Mouse (Mus musculus) liver, embryonic 14.5 days (tissue): ENCODE data around the gene Siah1a. TPM values are rescaled to one million over a fixed set of nuclear protein-coding genes. Genes with fewer than 3 reads are reported as not detected.

Experiments
- ATAC-seq: fragments of 200-750 bp; cut with Nextera tagmentation; 2 replicates; pipeline ENCODE4 v1.8.0; 2017; ENCODE audit warnings: moderate number of reproducible peaks, mild to moderate bottlenecking, moderate library complexity; ENCODE audit not compliant: insufficient read depth
- DNase-seq, 3 experiments: peaks; one replicate each; pipeline ENCODE4 v3.0.0-alpha.2; 2012 to 2013; ENCODE audit warnings: low read depth in 3 of 3, low spot score in 3 of 3
- H3K27ac ChIP-seq: fragments of 300-500 bp; sonication (generic); 2 replicates; pipeline ENCODE4 v1.5.1; 2014; ENCODE audit warnings: moderate library complexity, mild to moderate bottlenecking, control low read depth, inconsistent platforms
- H3K27me3 ChIP-seq: fragments of 300-500 bp; sonication (generic); 2 replicates; pipeline ENCODE4 v1.6.1; 2014; ENCODE audit warnings: mild to moderate bottlenecking, low read length, moderate library complexity; ENCODE audit not compliant: control insufficient read depth, insufficient read depth
- H3K36me3 ChIP-seq: fragments of 300-500 bp; sonication (generic); replicated peaks from 2 replicates; pipeline ENCODE4 v1.6.1; 2014; ENCODE audit warnings: low read depth; ENCODE audit not compliant: control insufficient read depth, insufficient read depth
- H3K4me1 ChIP-seq, 2 experiments: fragments of 200-500 bp in 1 of 2; fragments of 300-500 bp in 1 of 2; sonication (generic) in 1 of 2; replicated peaks; 2 replicates each; pipeline ENCODE4 v1.6.1; 2012 to 2014; ENCODE audit warnings: antibody characterized with exemption in 1 of 2, inconsistent platforms in 1 of 2, low read length in 1 of 2; ENCODE audit not compliant: control insufficient read depth in 2 of 2, insufficient read depth in 2 of 2
- H3K4me2 ChIP-seq: fragments of 300-500 bp; sonication (generic); 2 replicates; pipeline ENCODE4 v1.6.1; 2014; ENCODE audit warnings: low read depth, mild to moderate bottlenecking, control low read depth, moderate library complexity
- H3K4me3 ChIP-seq, 2 experiments: fragments of 200-500 bp in 1 of 2; fragments of 300-500 bp in 1 of 2; sonication (generic) in 1 of 2; 2 replicates each; pipeline ENCODE4 v1.5.1; 2012 to 2014; ENCODE audit warnings: low read depth in 2 of 2, low read length in 2 of 2, mild to moderate bottlenecking in 2 of 2, control low read depth in 1 of 2, inconsistent platforms in 1 of 2, moderate library complexity in 1 of 2; ENCODE audit not compliant: insufficient read depth in 1 of 2
- H3K9ac ChIP-seq: fragments of 300-500 bp; sonication (generic); replicated peaks from 2 replicates; pipeline ENCODE4 v1.6.1; 2014; ENCODE audit warnings: mild to moderate bottlenecking, control low read depth, moderate library complexity
- H3K9me3 ChIP-seq: fragments of 300-500 bp; sonication (generic); 2 replicates; pipeline ENCODE4 v1.6.1; 2016; ENCODE audit warnings: low read length, mixed read lengths; ENCODE audit not compliant: control insufficient read depth
- CTCF ChIP-seq: IDR thresholded peaks from 2 replicates; pipeline ENCODE4 v1.5.1; 2016; ENCODE audit warnings: antibody characterized with exemption, low read depth, control low read depth
- EP300 ChIP-seq: IDR thresholded peaks from 2 replicates; pipeline ENCODE4 v1.6.1; 2016; ENCODE audit warnings: antibody characterized with exemption, low read depth
- WGBS: fragments of 180-500 bp; shearing (Covaris S2); extraction: QIAGEN DNeasy Blood & Tissue Kit; methylation state at CpG from one replicate; pipeline ENCODE4 v1.1.7; 2014; ENCODE audit not compliant: insufficient replicate concordance; 5-methylcytosine and 5-hydroxymethylcytosine counted together
- polyA plus RNA-seq, 2 experiments: library from polyadenylated mRNA; depleted of rRNA in 1 of 2; stranded (reverse) in 1 of 2; unstranded in 1 of 2; fragments of >200 nt; fragmentation: Nextera tagmentation in 1 of 2; extraction: Ambion mirVana in 1 of 2; gene quantifications; 2 replicates each; pipeline versions ENCODE4 v1.2.1 to v1.2.3; 2012 to 2014

The Siah1a gene
- polyA plus RNA-seq, 2 experiments, result 9.5 to 14.0 TPM

- Histone ChIP-seq H3K27me3 (no peaks in the 10 kb centered on the region), H3K4me1 (peaks cover 0 to under 1% of the 10 kb centered on the region in 2 experiments; a peak in 1 of 4 replicates), H3K27ac (no peak overlapping the region), H3K4me3 (no peak overlapping the region), H3K4me2 (no peak overlapping the region), H3K9ac (no peak overlapping the region), H3K36me3 (peaks cover 9% of the 10 kb centered on the region), H3K9me3 (no peaks in the 10 kb centered on the region)
- TF ChIP-seq CTCF (no peak), EP300 (no peak)
- 78% methylated on average over 2 of the region's 2 CpGs for WGBS
- no peak for ATAC-seq
- no peak for DNase-seq
These were observed 27.3 kb downstream of the Siah1a start for GRCm38 (mm10) chr8:86718332-86718994.

DNA sequence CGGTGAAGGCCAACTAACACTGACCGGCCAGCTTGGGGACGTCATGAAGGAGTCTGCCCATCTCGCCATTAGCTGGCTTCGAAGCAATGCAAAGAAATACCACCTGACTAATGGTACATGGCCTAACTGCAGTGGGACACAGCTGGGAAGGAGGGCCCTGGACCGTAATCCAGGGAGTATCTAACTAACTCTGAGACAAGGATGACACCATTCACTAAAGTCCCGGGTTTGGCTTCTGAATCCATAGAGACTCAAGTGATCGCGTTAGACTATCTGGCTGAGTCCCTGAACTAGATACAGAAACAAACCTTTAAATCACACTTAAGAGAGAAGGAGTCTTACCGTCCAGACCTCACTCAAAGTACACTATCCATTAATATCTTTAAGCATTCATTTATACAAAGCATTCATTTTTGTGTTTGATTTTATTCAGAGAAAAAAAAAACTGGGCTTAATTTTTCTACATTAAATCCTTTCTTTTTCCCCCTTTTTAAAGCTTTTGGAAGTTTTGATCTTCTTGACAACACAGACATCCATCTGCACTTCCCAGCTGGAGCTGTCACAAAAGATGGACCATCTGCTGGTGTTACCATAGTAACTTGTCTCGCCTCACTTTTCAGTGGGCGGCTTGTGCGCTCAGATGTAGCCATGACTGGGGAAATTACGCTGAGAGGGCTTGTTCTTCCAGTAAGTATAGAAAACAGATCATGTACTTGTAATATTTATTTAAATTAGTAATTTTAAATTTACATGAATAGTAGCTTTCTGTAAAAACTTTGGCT, 32.1 kb downstream of the Siah1a start:
- DNase-seq (no peak), ATAC-seq (no peak)
- no peaks in the 10 kb centered on the region for H3K9me3 ChIP-seq
- H3K27ac ChIP-seq, result no peak overlapping the region
- H3K4me2 ChIP-seq, result no peak overlapping the region
- no peaks in the 10 kb centered on the region for H3K27me3 ChIP-seq
- no peak overlapping the region for H3K4me3 ChIP-seq
- no peak overlapping the region for H3K9ac ChIP-seq
- 84% methylated on average over 14 of the region's 14 CpGs for WGBS
- no peak for TF ChIP-seq CTCF
- TF ChIP-seq EP300, result no peak
- H3K36me3 ChIP-seq, result peaks cover 12% of the 10 kb centered on the region
- peaks cover 9 to 18% of the 10 kb centered on the region in 2 experiments for H3K4me1 ChIP-seq

GRCm38 (mm10) chr8:86712594-86712993, 33.1 kb downstream of the Siah1a start:
- peak; percentile 66 for ATAC-seq

DNA sequence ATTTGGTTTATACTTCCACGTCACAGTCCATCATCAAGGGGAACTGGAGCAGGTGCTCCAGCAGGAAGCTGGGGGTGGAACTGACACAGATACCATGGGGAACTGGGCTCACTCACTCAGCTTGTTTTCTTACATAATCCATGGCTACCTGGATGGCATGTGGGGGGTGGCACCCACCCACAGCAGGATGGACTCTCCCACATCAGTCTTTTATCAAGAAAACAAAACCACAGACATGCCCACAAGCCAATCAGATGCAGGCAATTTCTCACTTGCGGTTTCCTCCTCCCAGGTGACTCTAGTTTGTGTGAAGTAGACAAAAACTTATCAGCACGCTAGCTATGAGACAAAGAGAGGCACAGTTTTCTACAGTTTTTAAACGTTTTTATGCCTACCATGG, 37.9 kb downstream of the Siah1a start:
- Histone ChIP-seq H3K4me2 (peak overlapping the region; percentile 54), H3K9me3 (no peaks in the 10 kb centered on the region), H3K9ac (no peak overlapping the region; the same call in 1 of the 2 replicates), H3K36me3 (no peaks in the 10 kb centered on the region; the same call in 1 of the 2 replicates), H3K27ac (peak overlapping the region; percentile 66), H3K4me3 (no peak overlapping the region), H3K4me1 (peaks cover 34 to 39% of the 10 kb centered on the region in 2 experiments), H3K27me3 (no peaks in the 10 kb centered on the region)
- ATAC-seq, result peak; percentile 83
- no peak for TF ChIP-seq CTCF
- TF ChIP-seq EP300, result peak; percentile 76
- DNase-seq, result peak; percentile 64 to 68 (median 66)
- WGBS, result 7% methylated on average over 4 of the region's 4 CpGs

More at GRCm38 (mm10) chr8:86712594-86712993, 33.1 kb downstream of the Siah1a start:
- TF ChIP-seq CTCF, result no peak
- TF ChIP-seq EP300, result peak; percentile 63
- DNase-seq, result peak in 1 of 3 experiments; percentile 18
- H3K9ac ChIP-seq, result no peak overlapping the region
- peaks cover 19 to 28% of the 10 kb centered on the region in 2 experiments for H3K4me1 ChIP-seq
- H3K4me3 ChIP-seq, result no peak overlapping the region
- no peak overlapping the region for H3K4me2 ChIP-seq
- no peaks in the 10 kb centered on the region for H3K9me3 ChIP-seq
- WGBS, result 56% methylated on average over 3 of the region's 3 CpGs
- H3K36me3 ChIP-seq, result peaks cover 9% of the 10 kb centered on the region
- peak overlapping the region; percentile 15; the same call in 1 of the 2 replicates for H3K27ac ChIP-seq
- H3K27me3 ChIP-seq, result no peaks in the 10 kb centered on the region

DNA sequence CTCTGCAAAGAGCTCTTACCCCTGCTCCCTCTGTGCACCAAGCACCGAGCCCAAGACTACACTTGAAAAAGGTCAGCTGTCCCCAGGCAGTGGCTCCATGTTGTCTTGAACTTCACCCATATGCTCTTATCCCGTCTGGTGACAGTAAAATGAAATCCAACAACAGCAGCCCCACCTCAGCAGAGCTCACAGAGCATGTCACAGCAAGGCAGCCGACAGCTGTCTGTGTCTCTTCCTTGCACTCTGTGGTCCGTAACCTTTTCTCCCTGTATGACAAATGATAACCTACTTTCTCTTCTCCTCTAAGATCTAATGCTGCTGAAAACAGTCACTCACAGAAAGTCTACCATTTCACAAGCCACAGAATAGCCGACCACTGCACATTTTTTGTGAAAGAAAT, 39.0 kb downstream of the Siah1a start:
- no peak for TF ChIP-seq CTCF
- TF ChIP-seq EP300, result no peak
- DNase-seq (no peak), ATAC-seq (no peak)
- Histone ChIP-seq H3K4me3 (no peak overlapping the region), H3K9me3 (no peaks in the 10 kb centered on the region), H3K4me2 (no peak overlapping the region), H3K27me3 (no peaks in the 10 kb centered on the region), H3K4me1 (peaks cover 35 to 39% of the 10 kb centered on the region in 2 experiments), H3K36me3 (no peaks in the 10 kb centered on the region; the same call in 1 of the 2 replicates), H3K27ac (no peak overlapping the region), H3K9ac (no peak overlapping the region)
- 46% methylated on average over 5 of the region's 5 CpGs for WGBS
